Mouse (Mus musculus) left cerebral cortex, postnatal 25 days (tissue): ENCODE measurements around the gene Tmem45b. TPM values are rescaled to one million over a fixed set of nuclear protein-coding genes. Genes with fewer than 3 reads are reported as not detected.
A peak's percentile ranks its signal among the peaks of the same experiment; 100 is the strongest.
"Not testable (repeated sequence)": the region's sequence is repeated elsewhere in the genome, so short reads cannot be mapped to it uniquely, and the experiment has no call there.

Source experiments
- DNase-seq, 2 experiments: peaks; one replicate each; pipeline ENCODE4 v3.0.0; 2022; ENCODE audit warnings: low spot score in 2 of 2, mixed read lengths in 1 of 2
- intact Hi-C: fragments of 180-260 bp; cut with DNase I; formaldehyde crosslinking; loops from one replicate; pipeline ENCODE4 v1.15.1; 2025
- total RNA-seq, 2 experiments: library from RNA; stranded (reverse); gene quantifications; 2 replicates each; pipeline ENCODE4 v1.2.3; 2021

Tmem45b gene
- total RNA-seq = not detected

DNA sequence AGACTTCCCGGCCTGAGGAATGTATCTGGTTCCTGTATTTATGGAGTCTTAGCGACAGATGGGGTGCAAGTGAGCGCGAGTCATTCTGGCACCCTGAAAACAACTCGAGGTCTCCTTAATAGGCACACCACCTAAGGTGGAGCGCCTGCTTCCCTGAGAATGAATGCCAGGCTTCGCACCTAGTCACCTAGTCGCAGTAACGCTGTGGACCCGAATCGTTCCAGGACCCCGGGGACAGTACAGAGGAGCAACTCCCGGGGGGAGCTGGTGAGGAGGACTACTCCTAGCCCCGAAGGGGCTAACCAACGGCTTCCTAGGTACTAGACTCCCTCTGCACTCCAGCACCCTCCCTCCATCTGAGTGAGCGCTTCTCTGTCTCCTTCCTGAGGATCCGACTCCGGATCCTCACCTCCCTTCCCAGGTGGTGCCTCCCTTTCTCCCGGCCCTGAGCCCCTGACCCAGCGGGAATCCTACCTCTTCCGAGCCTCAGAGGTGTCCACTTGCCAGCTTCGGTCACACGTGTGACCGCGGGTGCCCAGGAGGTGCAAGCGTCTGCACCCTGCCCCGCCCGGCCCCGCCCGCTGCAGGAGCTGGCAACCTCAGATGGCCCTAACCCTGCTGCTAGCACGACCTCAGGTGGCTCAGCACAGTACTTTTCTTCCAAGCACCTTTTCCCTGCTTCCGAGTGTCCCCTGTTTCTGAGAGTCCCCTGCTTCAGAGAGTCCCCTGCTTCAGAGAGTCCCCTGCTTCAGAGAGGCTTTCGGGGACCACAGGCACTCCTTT is at the start of gene Tmem45b:
Tmem45b (minus strand) TSS at position 771 of the 783 bp plus-strand sequence.
- DNase-seq = peak in 1 of 2 experiments; percentile 1
- intact Hi-C loops = no loop called here

DNA sequence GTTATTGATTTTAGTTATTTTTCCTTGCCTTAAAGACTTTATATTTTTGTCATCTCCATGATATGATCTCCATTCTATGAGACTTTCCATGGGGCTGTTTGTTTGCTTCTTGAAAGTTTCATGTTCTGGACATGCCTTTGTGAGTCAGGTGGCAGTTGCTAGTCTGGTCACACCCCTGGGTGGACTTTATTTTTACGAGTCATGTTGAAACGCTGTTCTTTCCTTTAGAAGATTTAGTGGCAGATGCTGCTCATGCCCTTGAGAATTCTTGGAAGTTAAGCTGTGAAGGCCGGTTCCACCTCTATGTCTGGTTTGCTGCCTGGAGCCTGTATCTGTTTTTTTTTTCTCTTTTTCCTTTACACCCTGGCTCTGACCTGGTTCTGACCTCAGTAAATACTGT is 43.9 kb upstream of the Tmem45b start:
- intact Hi-C loops = no loop called here
- DNase-seq = no peak

DNA sequence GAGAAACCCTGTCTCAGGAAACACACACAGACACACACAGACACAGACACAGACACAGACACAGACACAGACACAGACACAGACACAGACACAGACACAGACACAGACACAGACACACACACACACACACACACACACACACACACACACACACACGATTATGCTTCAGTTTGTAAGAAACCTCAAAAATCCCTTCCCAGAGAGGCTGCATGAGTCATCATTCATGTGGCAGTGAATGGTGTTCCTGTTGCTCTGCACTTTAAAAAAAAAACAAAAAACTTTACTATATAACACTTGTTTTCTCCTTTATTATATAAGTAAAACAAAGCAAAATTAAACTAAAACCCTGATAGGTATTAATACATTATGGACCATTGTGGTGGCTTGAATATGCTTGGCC is 37.0 kb upstream of the Tmem45b start:
- intact Hi-C loops = not testable (repeated sequence)
- peak in 1 of 2 experiments; percentile 1 for DNase-seq

DNA sequence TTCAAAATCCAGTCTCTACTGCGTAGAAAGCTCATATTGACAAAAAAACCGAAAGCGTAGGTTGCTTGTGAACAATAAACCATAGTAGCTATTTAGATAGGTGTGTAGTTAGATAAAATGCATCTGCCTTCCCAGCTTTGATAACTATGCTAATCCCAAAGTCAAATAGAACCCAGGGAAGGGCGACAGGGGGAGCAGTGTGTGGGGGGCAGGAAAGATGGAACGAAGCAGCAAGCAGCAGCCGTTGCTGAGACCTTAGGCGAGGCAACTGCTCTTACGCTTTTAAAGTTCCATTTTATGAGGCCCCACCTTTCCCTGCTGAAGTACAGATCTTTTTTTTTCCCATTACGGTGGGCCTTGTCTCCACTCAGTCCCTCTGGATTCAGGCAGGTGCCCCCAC is 1.1 kb downstream of the Tmem45b start:
- no peak for DNase-seq
- intact Hi-C loops = no loop called here

DNA sequence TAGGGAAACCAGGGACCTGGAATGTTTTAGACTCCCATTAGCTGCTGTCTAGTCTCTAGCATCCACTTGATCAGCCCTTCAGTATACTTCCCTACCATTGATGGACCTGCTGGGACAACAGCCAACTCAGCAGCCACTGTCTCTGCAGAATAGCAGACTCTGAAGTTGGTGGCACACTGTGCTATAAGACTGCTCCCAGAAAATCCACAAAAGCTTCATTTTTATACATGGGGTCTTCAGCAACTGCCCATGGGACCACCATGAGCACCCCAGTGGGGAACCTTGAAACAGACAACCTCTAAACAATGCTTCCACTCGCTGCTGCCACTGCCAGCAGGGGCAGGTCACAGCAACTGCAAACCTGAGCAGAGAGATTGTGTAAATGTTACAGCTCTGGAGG is 9.9 kb downstream of the Tmem45b start:
- no peak for DNase-seq
- intact Hi-C loops = no loop called here

DNA sequence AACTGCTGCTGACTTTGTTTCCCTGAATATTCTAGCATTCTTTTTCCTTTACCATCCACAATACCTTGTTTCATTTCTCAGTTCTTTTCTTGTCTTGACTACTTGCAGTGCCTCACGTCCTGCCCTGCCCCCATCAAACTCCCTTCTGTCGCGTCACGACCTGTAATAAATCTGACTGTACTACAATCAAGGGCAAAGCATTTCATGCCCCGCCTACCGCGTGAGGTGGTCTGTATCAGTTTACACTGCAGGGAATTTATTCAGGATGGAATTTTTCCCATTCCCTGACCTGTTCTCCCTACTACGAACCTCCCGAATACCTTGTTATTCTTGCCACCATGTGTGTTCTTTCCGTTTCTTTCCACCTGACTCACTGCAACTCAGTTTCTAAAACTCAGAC is 12.1 kb downstream of the Tmem45b start:
- intact Hi-C loops = no loop called here
- DNase-seq = no peak

DNA sequence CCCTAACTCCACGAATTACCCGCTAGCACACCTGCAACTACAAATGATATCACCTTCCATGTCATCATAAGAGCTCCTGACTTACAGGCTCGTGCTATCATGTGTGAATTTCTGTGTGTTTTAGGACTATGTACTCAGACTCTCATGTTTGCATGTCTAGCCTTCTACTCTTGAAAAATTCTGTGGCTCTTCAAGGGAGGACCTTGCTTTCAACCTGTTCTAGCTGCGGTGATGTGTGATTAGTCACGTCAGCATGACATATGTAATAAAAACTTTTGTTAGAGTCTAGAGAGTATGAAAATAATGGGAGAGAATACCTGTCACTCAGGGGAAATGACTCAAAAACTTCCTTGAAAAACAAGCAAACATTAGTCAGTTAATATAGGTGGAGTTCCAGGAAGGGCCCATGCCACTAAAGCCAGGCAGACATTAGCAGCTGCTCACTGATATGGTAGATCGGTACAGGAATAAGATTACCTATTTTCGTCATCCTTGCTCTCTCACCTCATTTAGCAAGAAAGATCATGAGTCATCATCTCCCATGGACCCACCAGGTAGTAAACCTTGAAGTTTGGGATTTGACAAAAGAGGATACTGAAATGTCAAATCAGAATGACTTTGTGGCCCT is 15.0 kb downstream of the Tmem45b start:
- no peak for DNase-seq
- intact Hi-C loops = no loop called here

DNA sequence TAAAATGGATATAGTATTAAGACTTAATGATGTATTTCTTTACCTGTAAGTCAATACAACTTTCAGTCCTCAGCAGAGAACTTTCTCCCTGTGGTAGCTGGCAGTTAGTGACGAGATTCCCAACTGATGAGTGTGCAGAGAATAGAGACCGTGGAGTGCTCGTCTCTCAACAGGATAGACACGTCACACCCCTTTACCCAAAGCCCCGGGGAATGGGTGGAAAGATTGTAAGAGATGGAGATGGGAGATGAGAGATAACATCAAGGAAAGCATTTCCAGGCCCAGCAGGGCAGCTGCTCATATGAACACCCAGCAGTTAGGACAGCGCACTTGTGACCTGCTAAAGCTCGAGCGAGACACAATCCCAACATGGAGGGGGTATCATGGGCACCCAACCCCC is 20.0 kb downstream of the Tmem45b start:
- intact Hi-C loops = no loop called here
- DNase-seq = no peak

DNA sequence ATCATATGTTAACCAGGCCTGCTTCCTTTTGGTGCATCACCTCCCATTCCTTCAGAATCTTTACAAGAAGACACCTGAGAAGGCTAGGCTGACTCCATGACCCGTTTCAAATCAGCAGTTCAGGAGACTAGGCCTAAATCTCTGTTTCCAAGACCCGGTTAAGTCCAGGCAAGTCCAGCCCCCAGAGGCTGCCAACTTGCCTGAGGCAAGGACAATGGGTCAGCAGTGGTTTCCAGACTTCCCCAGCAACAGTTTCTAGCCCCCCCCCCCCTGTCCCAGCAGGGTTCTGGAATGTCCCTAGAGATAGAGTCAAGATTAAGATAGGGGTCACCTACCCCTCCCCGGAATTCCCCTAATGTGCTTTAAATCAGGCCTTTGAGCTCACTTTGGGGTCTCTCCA is 22.8 kb downstream of the Tmem45b start:
- intact Hi-C loops = no loop called here

DNA sequence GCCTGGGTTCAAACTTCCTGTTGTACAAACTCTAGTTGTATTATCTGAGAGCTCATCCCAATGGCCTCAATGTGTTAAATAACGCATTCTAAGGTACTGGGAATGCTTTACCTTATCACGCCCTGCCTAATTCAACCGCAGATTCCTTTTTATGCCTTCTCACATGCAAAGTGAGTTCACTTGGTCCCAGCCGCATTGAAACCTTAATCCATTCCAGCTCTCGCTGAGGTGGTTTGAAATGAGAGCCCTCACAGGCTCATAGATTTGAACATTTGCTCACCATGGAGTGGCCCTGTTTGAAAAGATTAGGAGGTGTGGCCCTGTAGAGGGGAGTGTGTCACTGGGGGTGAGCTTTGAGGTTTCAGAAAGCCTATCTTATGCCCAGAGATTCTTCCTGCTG is 23.9 kb downstream of the Tmem45b start:
- no peak for DNase-seq
- intact Hi-C loops = no loop called here

More for the DNA sequence above, 22.8 kb downstream of the Tmem45b start:
- DNase-seq = no peak

DNA sequence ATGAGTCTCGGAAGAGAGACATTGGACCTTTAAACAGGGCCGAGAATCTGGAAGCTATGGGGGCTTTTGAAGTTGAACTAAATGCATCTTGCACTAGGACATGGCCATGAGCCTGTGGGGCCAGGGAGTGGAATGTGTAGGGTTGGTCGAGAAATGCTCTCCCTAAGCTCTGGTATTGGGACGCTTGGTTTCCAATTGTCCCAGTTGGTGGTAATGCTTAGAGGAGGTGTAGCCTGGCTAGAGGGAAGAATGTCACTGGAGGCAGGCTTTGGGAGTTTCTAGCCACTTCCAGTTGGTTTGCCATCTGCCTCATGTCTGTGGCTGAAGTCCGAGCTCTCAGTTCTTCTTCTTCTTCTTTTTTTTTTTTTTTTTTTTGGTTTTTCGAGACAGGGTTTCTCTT is 24.9 kb downstream of the Tmem45b start:
- no peak for DNase-seq
- intact Hi-C loops = no loop called here

DNA sequence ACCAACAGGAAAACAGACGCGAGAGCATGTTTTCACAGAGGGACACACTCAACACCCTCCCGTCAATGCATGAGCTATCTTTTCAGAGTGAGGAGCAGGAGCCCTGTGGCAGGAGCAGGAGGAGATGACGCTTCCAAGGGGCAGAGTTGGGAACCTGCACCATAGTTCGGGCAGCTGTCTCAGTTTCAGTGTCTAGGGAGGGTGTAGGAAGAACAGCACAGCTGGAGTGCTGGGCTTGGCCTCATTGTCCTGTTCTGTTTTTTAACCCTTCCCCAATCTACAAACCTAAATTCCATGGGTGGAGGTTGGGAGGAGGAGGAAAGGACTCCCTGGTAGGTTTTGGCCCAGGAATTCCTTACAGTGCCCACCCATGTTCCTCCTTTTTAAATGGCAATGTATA is 25.4 kb downstream of the Tmem45b start:
- intact Hi-C loops = no loop called here
- DNase-seq = no peak

DNA sequence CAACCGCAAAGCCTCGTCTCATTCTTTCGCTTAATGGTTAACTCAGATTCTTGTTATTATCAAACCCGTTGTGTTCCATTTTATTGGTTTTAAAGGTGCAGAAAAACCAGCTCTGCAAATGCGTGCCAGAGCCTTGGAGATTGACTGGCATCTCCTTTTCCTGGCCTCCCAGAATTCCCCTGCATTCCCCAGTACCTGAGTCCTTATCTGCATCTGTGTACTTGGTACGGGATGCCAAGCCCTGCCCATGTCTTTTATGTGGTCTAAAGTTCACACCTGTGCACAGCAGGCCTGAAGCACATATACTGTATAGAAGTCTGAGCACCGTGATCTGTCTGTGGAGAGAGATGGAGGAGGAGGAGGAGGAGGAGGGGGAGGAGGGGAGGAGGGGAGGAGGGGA is 26.4 kb downstream of the Tmem45b start:
- intact Hi-C loops = no loop called here
- DNase-seq = no peak

DNA sequence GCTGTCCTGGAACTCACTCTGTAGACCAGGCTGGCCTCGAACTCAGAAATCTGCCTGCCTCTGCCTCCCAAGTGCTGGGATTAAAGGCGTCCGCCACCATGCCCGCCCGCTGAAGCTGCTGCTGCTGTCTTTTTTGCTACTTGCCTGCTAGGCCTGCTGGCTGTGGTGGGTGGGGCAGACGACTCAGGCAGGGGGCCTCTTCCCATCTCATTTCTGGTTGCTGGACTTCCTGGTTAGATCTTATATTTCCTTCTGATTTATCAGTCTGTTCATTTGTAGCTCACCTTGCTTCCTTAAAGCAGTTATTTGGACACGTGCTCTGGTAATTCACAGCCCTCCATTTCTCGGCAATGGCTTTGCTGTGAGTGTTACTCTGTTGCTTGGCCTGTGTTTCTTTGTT is 28.8 kb downstream of the Tmem45b start:
- no peak for DNase-seq

DNA sequence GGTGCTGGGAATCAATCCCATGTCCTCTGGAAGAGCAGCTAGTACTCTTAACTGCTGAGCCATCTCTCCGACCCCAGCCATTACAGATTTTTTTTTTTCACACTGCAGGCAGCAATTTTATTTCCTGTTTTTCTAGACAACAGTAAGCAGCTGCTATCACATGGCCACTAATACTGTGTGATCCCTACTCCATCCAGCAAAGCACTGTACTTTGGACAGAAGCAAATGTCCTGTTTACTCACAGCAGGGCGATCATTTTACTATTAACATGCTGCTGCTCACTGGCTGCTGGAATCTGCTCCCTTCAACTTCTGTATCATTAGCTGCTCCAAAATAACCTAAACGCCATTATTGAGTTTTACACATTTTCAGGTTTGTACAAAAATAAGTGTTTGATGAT is 30.8 kb downstream of the Tmem45b start:
- intact Hi-C loops = no loop called here
- DNase-seq = no peak

More for the DNA sequence above, 28.8 kb downstream of the Tmem45b start:
- intact Hi-C loops = no loop called here

DNA sequence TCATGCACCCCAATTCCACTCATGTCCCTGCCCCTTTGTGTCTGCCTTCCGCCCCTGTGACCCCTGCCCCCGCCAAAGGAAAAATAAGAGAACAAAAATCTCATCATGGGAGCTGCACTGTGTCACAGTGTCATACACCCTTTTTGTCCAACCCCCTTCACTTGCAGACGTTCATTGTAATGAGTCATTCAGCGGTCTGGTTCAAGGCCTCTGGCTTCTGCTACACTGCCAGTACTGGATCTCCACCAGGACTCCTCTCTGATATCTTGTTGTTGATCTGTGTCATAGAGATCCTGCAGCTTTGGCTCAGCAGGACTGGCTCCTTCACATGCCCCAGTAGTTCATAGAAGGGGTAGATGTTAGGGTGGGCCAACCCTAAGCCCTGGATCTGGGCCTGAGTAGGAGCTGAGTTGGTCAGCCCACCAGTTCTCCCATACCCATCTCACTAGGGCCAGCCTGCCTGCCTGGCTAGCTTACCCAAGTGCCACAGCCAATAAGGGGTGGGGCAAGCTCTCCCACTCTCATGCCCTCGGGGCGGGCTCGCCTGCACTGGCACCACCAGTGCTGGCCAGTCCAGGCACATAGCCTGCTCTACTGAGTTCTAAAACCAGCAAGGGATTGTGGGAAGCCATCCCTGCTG is 31.8 kb downstream of the Tmem45b start:
- intact Hi-C loops = no loop called here
- DNase-seq = no peak

DNA sequence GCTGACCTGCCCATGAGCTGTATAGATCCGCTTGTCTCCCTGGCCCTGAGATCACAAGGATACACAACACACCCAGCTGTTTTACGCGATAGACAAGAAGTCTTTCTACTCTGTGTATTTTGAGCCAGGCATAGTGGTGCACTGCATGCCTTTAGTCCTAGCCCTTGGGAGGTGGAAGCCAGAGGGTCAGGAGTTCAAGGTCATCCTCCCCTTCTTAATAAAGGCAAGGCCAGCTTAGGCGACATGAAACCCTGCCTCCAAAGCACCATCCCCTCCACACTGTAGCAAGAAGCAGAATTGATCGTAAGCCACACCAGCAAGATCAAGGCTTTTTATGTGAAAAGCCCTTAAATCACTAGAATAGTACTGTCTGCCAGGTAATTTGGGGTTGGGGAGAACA is 32.5 kb downstream of the Tmem45b start:
- no peak for DNase-seq
- intact Hi-C loops = no loop called here

DNA sequence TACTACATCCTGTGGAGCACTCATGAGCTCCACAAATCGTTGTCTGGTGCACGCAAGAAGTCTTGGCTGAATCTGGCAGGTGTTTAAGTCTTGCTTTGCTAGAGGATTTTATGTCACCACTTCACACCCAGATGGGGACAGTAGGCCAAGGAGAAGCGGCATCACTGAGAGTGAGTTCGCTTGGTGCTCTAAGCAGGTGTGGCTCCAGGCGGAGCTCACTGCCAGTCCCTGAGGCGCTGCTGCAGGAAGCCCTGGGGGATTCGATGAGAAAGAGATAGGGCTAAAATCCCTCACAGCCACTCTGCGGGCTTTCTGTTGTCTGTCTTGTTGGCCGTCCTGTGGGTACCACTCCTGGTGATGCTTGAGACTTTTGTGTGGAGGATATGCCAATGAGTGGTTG is 34.3 kb downstream of the Tmem45b start:
- intact Hi-C loops = no loop called here

DNA sequence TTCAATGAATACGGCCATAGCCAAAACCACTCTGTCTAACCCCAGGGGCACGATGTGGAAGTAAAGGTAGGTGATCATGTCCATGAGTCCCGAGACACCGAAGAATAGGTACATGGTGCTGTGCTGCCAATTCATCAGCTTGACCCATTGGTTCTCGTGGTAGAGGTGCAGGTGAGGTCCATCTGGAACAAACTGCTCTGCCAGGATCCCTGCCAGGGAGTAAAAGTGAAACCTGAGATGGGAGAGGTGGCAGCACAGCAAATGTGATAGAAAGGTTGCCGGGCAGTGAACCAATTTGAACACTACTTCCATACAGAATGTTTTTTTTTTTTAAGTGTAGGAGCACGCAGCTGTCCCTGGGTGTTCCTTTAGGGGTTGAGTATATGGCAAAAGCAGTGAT is 35.3 kb downstream of the Tmem45b start:
- intact Hi-C loops = no loop called here
- DNase-seq = no peak

More for the DNA sequence above, 34.3 kb downstream of the Tmem45b start:
- DNase-seq = no peak

DNA sequence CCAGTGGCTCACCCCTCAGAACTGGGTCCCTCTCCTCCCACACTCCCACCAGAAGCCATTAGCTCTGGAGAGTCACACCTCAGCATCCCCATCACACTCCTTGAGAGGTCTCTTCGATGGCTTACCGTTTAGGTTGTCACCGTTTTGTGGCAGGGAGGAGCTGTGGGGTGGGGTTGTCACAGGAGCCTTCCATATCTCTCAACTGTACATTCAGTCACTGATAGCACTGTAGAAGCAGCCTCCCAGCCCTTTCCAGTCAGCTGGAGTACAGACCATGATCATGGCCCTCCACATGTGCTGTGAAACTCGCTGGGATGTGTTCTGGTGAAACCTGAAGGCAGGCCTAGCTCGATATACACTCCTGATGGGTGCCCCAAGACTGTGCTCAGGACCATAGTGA is 42.1 kb downstream of the Tmem45b start:
- intact Hi-C loops = no loop called here
- DNase-seq = no peak

DNA sequence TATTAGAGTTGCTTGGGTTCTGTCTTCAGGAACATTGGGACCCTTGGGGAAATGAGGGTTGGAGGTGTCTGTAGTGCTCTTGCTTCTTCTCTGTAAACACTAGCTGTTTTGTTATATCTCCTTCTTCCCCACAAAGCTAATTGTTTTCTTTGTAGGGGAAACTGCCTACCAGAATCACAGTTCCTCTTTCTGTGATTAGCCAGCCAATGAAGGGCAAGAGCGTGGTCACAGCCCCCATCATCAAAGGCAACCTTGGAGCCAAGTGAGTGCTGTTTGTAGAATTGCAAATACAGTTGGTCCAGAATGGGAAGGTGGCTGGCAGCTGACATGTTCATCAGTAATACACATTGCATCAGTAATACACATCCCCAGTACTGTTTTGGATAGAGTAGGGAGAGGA is 45.4 kb downstream of the Tmem45b start:
- DNase-seq = no peak

More for the DNA sequence above, 45.4 kb downstream of the Tmem45b start:
- intact Hi-C loops = loop anchor here (5.0 kb wide), 1 partner anchor 123 kb away; no protein-coding TSS in a partner anchor
